Mouse (Mus musculus): ENCODE data around the gene Tmem91.

DNA sequence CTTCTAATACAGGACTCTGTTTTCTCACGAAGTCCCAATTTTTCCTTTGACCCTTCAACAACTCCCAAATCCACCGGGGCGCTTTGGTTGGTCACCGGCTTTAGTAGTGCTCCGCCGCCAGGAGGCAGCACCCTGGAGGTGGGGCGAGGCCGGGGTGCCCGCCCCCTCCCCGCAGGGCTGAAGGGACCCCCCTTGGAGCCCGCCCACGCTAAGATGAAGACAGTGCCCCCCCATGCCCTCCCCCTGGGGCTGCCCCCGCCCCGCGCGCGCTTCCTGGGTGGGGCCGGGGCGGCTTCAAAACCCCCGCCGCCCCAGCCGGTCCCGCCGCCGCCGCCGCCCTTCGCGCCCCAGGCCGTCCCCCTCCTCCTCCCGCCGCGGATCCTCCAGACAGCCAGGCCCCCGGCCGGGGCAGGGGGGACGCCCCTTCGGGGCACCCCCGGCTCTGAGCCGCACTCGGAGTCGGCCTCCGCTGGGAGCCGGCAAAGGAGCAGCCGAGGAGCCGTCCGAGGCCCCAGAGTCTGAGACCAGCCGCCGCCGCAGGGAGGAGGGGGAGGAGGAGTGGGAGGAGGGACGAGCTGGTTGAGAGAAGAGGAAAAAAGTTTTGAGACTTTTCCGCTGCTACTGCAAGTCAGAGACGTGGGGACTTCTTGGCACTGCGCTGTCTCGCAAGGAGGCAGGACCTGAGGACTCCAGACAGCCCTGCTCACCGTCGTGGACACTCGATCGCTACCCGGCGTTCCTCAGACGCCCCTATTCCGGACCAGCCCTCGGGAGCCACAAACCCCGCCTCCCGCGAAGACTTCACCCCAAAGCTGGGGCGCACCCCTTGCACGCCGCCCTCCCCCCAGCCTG lies 11.9 kb upstream of the Tmem91 start, which contains the start of gene Tgfb1:
- TF ChIP-seq POLR2A (IDR thresholded peaks at IDR 0.05; ENCODE audit: insufficient read depth, low read length) (no peak), CTCF (IDR thresholded peaks at IDR 0.05; ENCODE audit: low read depth, low read length) (peak; percentile 41), EP300 (IDR thresholded peaks at IDR 0.05; ENCODE audit: insufficient read depth, low read depth, low read length) (no peak)
